Mouse (Mus musculus) monocyte, adult 2 months (primary cell): ENCODE measurements around the gene Frg2f1.

Source experiments
- DNase-seq, 2 experiments: peaks; one replicate each; pipeline ENCODE4 v3.0.0; 2022; ENCODE audit warnings: low spot score in 2 of 2, low read depth in 1 of 2

Frg2f1 gene

GRCm38 (mm10) chr4:119492933-119493327, 46.4 kb downstream of the Frg2f1 start:
- no peak for DNase-seq

- no peak for DNase-seq
These were observed 46.9 kb downstream of the Frg2f1 start, which contains the start of gene Rimkla for GRCm38 (mm10) chr4:119492291-119492932. Rimkla (minus strand) TSS chr4:119492628.

DNA sequence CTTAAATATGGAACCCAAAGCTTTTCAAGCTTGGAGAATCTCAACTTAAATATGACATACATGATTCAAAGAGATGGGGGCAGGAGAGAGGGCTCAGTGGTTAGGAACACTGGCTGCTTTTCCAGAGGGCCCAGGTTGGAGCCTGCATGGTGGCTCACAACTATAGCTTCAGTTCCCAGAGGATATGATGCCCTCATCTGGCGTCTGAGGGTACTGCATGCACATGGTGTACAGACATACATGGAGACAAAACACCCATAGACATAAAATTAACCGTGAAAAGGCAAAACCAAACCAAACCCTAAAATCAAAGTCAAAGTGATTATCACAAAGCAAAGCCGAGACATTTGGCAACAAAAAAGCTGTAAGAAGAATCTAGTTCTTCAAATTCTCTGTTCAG, 48.5 kb downstream of the Frg2f1 start:
- DNase-seq: no peak

DNA sequence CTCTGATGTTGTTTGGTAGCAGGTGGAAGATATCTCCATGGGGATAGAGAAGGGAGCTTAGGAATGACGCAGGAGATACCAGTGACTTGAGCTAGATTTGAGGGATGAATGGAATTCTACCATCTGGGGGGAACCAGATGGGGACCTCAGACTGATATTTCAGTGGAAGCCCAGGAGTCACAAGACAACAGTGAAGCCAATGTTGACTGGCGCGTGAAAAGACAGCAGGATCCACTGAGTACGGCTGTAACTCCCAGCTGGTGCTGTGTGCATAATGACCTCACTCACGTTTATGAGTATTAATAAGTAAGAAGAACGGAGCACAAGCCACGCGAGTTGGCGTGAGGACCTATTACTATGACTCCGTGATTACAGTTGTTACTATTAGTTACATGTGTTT, 49.7 kb downstream of the Frg2f1 start:
- no peak for DNase-seq

- DNase-seq: no peak
These were observed 54.4 kb downstream of the Frg2f1 start for GRCm38 (mm10) chr4:119484882-119485281.

DNA sequence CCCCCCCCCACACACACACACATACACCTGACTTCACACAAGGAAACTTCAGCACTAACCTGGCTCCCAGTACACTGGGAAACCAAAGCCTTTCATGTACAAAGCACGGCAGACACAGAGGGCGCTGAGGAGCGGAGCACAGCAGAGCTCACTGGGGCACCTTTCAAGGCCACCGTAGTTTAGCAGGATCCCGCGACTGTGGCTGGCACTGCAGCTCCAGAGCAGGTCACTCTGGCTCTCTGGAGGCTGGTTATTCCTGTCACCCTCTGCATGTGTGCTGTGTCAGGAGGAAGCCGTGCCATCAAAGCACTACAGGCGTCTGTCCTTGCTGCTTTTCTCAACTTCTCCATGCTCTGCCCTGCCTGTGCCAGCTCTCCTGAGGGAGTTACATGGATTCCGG, 56.3 kb downstream of the Frg2f1 start:
- no peak for DNase-seq
